9 mouse cellular contexts compared by ENCODE assay signal in the genomic region with DNA sequence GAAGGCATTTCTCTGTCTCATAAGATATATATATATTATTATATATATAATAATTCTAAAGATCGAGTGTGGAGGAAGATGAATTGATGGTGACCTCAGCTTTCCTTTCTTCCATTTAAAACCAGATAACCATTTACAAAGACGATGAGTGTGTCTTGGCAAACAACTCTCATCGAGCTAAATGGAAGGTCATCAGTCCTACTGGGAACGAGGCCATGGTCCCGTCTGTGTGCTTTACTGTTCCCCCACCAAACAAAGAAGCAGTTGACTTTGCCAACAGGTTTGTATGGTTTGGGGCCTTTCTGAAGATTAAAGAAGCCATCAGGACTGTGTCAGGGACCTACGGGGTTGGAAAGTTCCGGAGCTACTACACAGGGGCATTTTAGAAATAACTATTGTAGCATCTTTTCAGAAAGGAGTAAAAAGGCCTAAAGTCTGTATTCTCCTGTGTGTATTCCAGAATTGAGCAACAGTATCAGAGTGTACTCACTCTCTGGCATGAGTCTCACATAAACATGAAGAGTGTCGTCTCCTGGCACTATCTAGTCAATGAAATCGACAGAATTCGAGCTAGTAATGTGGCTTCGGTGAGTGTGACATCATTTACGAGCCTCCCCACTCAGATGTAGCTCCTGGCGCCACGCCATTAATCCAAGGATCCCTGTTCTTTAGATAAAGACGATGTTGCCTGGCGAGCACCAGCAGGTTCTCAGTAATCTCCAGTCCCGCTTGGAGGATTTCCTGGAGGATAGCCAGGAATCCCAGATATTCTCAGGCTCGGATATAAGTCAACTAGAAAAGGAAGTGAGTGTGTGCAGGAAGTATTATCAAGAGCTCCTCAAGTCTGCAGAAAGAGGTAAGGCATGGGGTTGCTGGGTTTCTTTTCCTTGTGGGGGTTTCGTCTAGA.
DNase-seq lines count a peak whose midpoint lies in the region; ATAC-seq and TF ChIP-seq lines count a peak whose summit lies in the region.
"Had no signal": no experiment of that assay in that cellular context is flagged by ENCODE, and none has a peak within 500 bp of the region (broad histone marks: within the 10 kb centered on the region; RNA-seq: fewer than 3 reads in every experiment).

No protein-coding gene starts in this region.

- H3K27me3 ChIP-seq in intestine, embryonic 15.5 days (replicated peaks) = no peaks in the 10 kb centered on the region
- no peaks in the 10 kb centered on the region for H3K27me3 ChIP-seq in intestine, postnatal 0 days (replicated peaks; ENCODE audit: control insufficient read depth, insufficient read depth, low read length)
- no peaks in the 10 kb centered on the region for H3K27me3 ChIP-seq in embryonic facial prominence, embryonic 15.5 days
- no peaks in the 10 kb centered on the region for H3K27me3 ChIP-seq in hindbrain, postnatal 0 days (ENCODE audit: insufficient read depth, low read length)
- no peaks in the 10 kb centered on the region for H3K27me3 ChIP-seq in forebrain, postnatal 0 days (ENCODE audit: insufficient read depth, low read length)

- no peaks in the 10 kb centered on the region for H3K9me3 ChIP-seq in intestine, embryonic 15.5 days
- no peaks in the 10 kb centered on the region for H3K9me3 ChIP-seq in intestine, postnatal 0 days (ENCODE audit: control insufficient read depth)
- no peaks in the 10 kb centered on the region for H3K9me3 ChIP-seq in embryonic facial prominence, embryonic 15.5 days (replicated peaks)
- H3K9me3 ChIP-seq in hindbrain, postnatal 0 days (ENCODE audit: low read length) = no peaks in the 10 kb centered on the region
- H3K9me3 ChIP-seq in forebrain, postnatal 0 days (ENCODE audit: low read length) = no peaks in the 10 kb centered on the region
- H3K9me3 ChIP-seq: G1E had no signal

- H3K36me3 ChIP-seq in intestine, embryonic 15.5 days = peaks cover 7% of the 10 kb centered on the region; the same call in 1 of the 2 replicates
- H3K36me3 ChIP-seq in intestine, postnatal 0 days (ENCODE audit: control insufficient read depth, insufficient read depth) = peaks cover 54% of the 10 kb centered on the region
- peaks cover 54% of the 10 kb centered on the region for H3K36me3 ChIP-seq in embryonic facial prominence, embryonic 15.5 days
- H3K36me3 ChIP-seq in hindbrain, postnatal 0 days (ENCODE audit: insufficient read depth, low read length) = peaks cover 46% of the 10 kb centered on the region
- peaks cover 48% of the 10 kb centered on the region for H3K36me3 ChIP-seq in forebrain, postnatal 0 days (ENCODE audit: insufficient read depth)
- H3K36me3 ChIP-seq: G1E had no signal

- no peak overlapping the region for H3K4me3 ChIP-seq in intestine, embryonic 15.5 days (replicated peaks)
- no peak overlapping the region for H3K4me3 ChIP-seq in intestine, postnatal 0 days (ENCODE audit: low read depth, low read length)
- H3K4me3 ChIP-seq in embryonic facial prominence, embryonic 15.5 days (replicated peaks) = no peak overlapping the region
- no peak overlapping the region for H3K4me3 ChIP-seq in hindbrain, postnatal 0 days (ENCODE audit: low read length)
- no peak overlapping the region for H3K4me3 ChIP-seq in forebrain, postnatal 0 days (ENCODE audit: low read depth, low read length)

- H3K27ac ChIP-seq in intestine, embryonic 15.5 days = no peak overlapping the region
- H3K27ac ChIP-seq in intestine, postnatal 0 days (ENCODE audit: low read depth, low read length) = no peak overlapping the region
- no peak overlapping the region for H3K27ac ChIP-seq in embryonic facial prominence, embryonic 15.5 days (replicated peaks)
- H3K27ac ChIP-seq in hindbrain, postnatal 0 days = peak overlapping the region; percentile 27; the same call in 1 of the 2 replicates
- H3K27ac ChIP-seq in forebrain, postnatal 0 days (ENCODE audit: low read depth, low read length) = no peak overlapping the region

- no peak overlapping the region for H3K9ac ChIP-seq in intestine, embryonic 15.5 days
- no peak overlapping the region for H3K9ac ChIP-seq in intestine, postnatal 0 days (ENCODE audit: low read depth, low read length)
- H3K9ac ChIP-seq in embryonic facial prominence, embryonic 15.5 days = no peak overlapping the region
- H3K9ac ChIP-seq in hindbrain, postnatal 0 days (replicated peaks; ENCODE audit: low read length) = no peak overlapping the region
- H3K9ac ChIP-seq in forebrain, postnatal 0 days = no peak overlapping the region

- H3K4me1 ChIP-seq in intestine, embryonic 15.5 days (replicated peaks) = no peaks in the 10 kb centered on the region
- no peaks in the 10 kb centered on the region for H3K4me1 ChIP-seq in intestine, postnatal 0 days (replicated peaks; ENCODE audit: control insufficient read depth, insufficient read depth, low read length)
- H3K4me1 ChIP-seq in embryonic facial prominence, embryonic 15.5 days = no peaks in the 10 kb centered on the region
- H3K4me1 ChIP-seq in hindbrain, postnatal 0 days (ENCODE audit: insufficient read depth, low read length) = no peaks in the 10 kb centered on the region
- H3K4me1 ChIP-seq in forebrain, postnatal 0 days (ENCODE audit: insufficient read depth) = no peaks in the 10 kb centered on the region

- DNase-seq in adrenal gland, adult (ENCODE audit: inconsistent age in 2 of 2, low spot score in 1 of 2) = peak; percentile 74 to 86
- peak; percentile 66 for DNase-seq in hindbrain, postnatal 0 days (ENCODE audit: low spot score)
- peak; percentile 34 for DNase-seq in retina, postnatal 7 days (ENCODE audit: low read depth, low spot score)
- no peak for DNase-seq in thymus, adult 18-20 months
- no peak for DNase-seq in forebrain, postnatal 0 days

- H3K4me2 ChIP-seq in intestine, embryonic 15.5 days (replicated peaks) = no peak overlapping the region
- no peak overlapping the region for H3K4me2 ChIP-seq in intestine, postnatal 0 days (replicated peaks; ENCODE audit: low read depth)
- H3K4me2 ChIP-seq in embryonic facial prominence, embryonic 15.5 days (replicated peaks) = no peak overlapping the region
- no peak overlapping the region for H3K4me2 ChIP-seq in hindbrain, postnatal 0 days (ENCODE audit: low read depth, low read length)
- H3K4me2 ChIP-seq in forebrain, postnatal 0 days (ENCODE audit: low read depth) = no peak overlapping the region

- TF ChIP-seq CTCF in intestine, postnatal 0 days (IDR thresholded peaks at IDR 0.05; ENCODE audit: low read depth) = no peak
- no peak for TF ChIP-seq CTCF in hindbrain, postnatal 0 days (IDR thresholded peaks at IDR 0.05; ENCODE audit: low read depth)
- TF ChIP-seq CTCF in forebrain, postnatal 0 days (IDR thresholded peaks at IDR 0.05; ENCODE audit: low read depth) = no peak

- ATAC-seq in intestine, embryonic 15.5 days = peak; percentile 39; the same call in 1 of the 2 replicates
- no peak for ATAC-seq in intestine, postnatal 0 days
- ATAC-seq in embryonic facial prominence, embryonic 15.5 days (ENCODE audit: insufficient number of reproducible peaks, low FRiP score, low TSS enrichment, low read depth) = 0 out of 2 replicates have a peak, but pooled peaks have one; percentile 15
- no peak for ATAC-seq in hindbrain, postnatal 0 days
- ATAC-seq in forebrain, postnatal 0 days = no peak

- 63% methylated on average over 19 of the region's 19 CpGs for whole genome bisulfite sequencing in intestine, embryonic 15.5 days
- 56% methylated on average over 19 of the region's 19 CpGs for WGBS in intestine, postnatal 0 days
- WGBS in embryonic facial prominence, embryonic 15.5 days = 76% methylated on average over 19 of the region's 19 CpGs
- WGBS in hindbrain, postnatal 0 days = 41% methylated on average over 19 of the region's 19 CpGs
- WGBS in forebrain, postnatal 0 days = 57% methylated on average over 19 of the region's 19 CpGs

Comparison
In these comparisons a context has a peak if more than half of its experiments do, and no peak if none do; other contexts are left out.
1. ATAC-seq: peak in intestine, embryonic 15.5 days (single experiment) and embryonic facial prominence, embryonic 15.5 days (single experiment); none in intestine, postnatal 0 days (single experiment), hindbrain, postnatal 0 days (single experiment) and forebrain, postnatal 0 days (single experiment).
2. DNase-seq: peak in adrenal gland, adult (2 of 2), hindbrain, postnatal 0 days (single experiment) and retina, postnatal 7 days (single experiment); none in thymus, adult 18-20 months (0 of 2) and forebrain, postnatal 0 days (single experiment).